Mouse (Mus musculus) lung, adult 18-20 months (tissue): Measurements from ENCODE around the gene Vps50.
"Not testable (repeated sequence)": the region's sequence is repeated elsewhere in the genome, so short reads cannot be mapped to it uniquely, and the experiment has no call there.

Source experiments
- DNase-seq, 2 experiments: peaks; one replicate each; pipeline ENCODE4 v3.0.0; 2022; ENCODE audit warnings: mixed read lengths in 2 of 2

Vps50 gene

DNA sequence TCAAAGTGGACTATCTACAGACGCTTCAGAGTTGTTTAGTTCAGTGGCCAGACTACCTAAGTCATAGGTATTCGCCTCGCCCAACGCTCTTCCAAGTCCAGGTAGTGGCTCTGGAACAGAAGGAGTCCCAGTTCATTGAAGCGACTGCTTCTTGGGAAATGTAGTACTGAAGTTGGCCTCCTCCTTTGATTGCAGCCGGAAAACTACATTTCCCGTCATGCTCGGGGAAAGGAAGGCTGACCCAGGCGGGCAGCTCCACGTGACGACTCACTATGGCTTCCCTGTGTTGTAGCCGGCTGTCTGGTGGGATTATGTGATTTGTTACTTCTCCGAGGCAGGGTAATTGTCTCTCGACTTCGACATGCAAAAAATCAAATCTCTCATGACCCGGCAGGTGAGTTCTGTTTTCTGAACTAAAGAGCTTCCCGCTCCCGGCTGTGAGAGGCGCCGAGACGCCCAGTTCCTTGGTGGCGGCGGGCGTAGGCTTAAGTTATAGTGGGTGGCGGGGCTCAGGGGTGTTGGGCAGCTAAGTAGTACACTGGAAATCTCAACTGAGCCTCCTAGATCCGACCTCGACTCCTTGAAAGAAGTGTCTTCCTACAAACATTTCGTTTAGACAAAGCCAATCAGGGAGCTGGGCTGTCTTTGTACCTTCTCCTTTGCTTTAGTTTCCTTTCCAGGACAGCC lies at the start of gene Vps50, which contains the start of gene Hepacam2:
Gene Vps50 (plus strand): TSS at position 221 of the 687 bp plus-strand sequence.
Gene Hepacam2 (minus strand): TSS at position 137 of the 687 bp plus-strand sequence.
- DNase-seq = peak; percentile 92 to 96

DNA sequence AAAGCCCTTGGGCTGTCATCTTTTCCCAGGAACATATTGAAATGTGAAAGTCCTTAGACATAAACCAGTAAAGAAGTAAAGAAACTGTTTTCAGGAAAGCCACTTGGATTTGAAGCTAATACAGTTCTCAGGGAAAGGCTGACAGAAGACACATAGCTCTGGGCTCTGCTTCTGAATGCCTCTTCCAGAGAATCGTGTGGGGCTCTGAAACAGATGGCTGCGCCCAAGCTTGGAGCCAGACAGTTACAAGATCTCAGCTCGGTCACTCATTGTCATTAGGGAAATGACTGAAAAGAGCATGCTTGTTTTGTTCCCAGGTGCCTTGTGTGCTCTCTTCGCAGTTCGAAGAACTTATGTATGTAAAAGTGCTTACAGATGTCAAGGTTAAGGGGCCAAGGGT lies 43.8 kb upstream of the Vps50 start:
- DNase-seq = no peak

DNA sequence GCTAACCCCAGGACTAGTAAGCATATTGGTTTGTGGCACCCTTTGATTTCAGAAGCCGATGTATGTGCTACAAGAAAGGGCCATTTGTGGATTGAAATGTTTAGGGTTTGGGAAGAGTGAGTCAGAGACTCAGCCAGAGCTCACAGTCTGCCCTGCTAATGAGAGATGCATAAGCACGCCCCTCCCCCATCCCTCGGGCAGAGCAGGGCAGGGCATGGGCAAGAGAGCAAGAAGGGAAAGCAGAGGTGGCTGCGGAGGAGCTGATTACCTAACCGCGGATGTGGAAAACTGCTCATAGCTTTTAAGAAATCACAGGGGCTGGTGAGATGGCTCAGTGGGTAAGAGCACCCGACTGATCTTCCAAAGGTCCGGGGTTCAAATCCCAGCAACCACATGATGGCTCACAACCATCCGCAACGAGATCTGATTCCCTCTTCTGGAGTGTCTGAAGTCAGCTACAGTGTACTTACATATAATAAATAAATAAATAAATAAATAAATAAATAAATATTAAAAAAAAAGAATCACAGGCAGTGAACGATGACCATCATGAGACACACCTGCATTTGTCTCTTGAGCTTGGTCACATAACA lies 42.1 kb upstream of the Vps50 start:
- DNase-seq = no peak

DNA sequence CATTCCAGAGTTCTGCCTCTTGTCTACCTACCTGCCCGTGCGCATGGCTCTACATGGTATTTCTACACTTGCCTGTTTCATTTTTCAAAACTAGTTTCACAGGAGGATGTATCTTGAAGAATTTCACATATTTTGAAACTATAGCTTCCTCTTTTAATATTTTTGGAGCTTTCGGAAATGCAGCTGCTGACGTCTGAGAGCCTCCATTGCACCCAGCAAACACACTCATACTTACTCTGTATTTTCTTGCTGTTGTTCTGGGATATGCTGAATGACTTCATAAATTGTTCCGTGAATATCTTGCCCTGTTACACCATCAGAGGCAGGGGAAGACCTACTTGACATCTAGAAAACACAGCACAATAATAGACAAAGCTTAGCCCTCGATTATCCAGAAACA lies 35.2 kb upstream of the Vps50 start:
- no peak for DNase-seq

DNA sequence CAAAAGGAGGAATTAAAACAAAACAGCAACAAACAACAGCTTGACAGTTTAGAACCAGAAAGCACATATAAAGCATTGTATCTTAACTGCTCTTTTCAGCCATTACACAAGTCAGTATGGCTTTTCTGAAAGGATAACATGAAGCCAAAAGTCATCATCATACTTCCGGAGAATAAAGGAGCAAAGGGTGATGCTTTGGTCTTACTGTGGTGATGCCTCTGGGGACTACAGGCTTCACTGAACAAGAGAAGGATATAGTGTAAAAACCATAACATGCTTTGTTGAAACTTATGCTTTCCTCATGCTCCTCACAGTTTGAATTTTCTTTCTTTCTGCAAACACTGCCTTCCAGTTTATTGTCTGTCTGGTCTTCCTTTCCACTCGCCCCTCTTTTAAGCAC lies 34.6 kb upstream of the Vps50 start:
- DNase-seq = no peak

DNA sequence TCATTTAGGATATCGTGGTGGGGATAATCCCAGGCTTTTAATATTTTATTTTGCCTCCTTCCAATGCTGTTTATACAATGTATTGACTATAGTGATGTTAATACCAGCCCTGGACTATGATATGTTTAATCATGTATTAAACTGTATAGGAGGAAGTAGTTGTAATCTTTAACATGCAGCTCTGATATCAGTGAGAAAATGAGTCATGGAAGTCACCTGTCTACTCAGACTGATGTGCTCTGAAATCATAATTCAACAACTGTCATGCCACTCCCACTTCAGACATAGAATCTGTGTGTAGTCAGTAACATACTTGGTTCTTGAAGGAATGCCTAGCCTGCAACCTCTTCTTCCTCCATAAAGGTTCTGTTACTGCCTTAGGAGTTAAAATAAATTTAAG lies 29.6 kb upstream of the Vps50 start:
- no peak for DNase-seq

DNA sequence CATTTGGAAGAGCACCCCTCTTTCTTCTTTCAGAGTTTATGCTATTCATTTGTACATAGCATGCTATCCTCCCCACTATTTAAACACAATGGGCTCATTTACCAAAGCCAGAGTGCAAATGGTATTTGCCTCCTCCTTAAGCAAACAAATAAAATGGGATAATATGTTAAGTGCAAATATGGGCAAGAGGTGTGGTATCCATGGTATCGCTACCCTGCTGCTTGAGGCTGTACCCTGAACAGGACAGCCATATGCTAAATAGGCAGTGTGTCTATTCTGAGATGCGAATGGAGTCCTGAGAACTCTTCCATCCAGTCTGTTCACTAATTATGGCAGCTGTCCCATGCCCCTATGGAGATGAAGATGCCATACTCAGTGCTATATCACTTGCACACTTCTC lies 27.5 kb upstream of the Vps50 start:
- no peak for DNase-seq

DNA sequence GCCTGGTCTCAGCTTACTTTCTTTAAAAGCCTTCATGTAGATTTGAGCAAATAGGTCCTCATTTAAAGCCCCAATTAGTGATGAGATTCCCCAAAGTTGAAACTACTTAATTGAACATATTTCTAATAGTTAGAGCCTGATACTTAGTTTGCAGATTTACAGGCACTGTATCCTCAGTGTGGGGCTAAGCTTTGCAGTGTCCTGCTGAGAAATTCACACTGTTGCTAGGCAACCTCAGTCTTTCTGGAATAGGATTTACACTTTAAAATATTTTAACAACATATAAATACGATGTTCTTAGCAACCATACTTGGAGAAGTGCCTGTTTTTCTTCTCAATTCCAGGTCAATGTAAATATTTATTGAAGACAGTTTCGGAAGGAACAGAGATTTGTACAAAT lies 21.9 kb upstream of the Vps50 start:
- DNase-seq = no peak

DNA sequence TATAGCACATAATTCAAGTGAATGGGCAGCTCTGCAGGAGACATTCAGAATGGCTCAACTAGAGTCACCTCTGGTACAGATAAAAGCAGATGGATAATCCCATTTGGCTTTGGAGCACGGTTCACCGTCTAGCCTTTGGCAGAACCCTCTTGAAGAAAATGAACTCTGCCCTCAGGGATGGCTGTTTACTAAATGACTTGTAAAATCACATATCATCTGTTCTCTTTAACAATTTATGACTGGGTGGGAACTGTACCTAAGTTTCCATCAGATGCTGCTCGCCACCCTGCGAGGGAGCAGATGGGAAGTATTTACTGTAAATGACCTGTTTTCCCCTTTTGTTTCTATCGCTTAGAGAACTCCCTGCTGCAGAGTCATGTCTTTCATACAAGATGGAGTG lies 18.3 kb upstream of the Vps50 start:
- no peak for DNase-seq

DNA sequence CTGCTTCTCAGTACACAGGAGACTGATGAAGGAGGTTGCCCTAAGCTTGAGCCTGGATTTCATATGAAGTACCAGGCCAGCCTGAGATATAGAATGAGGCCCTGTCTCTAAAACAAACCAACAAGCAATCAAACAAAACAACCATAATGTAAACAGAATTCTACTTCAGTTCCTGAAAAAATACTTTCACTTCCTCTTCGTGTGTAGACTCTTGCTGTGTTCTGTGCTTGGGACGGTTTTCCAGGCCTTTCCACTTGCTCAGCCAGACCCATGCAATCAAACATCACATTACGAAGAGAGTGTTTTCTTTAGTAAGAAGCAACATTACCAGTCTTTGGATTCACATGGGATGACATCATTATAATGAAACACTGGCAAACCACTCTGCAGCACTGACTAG lies 16.5 kb upstream of the Vps50 start:
- no peak for DNase-seq

DNA sequence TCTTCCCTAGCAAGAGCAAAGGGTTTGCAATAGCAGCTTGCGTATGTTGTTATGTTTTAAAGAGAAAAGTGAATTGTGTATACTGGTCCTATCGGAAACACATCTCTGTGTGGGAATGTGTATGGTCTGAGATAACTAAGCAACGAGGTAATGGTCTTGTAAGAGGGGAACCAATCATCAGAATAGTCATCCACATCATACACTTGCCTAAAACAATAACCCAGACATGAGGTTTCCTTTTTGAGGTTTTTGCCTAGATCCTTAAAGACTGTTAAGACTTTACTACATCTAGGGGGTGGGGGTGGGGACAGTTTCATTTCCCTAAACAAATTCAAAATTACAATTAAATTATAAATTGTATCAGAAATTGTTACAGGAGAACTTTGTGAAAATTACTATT lies 13.0 kb upstream of the Vps50 start:
- DNase-seq = no peak

DNA sequence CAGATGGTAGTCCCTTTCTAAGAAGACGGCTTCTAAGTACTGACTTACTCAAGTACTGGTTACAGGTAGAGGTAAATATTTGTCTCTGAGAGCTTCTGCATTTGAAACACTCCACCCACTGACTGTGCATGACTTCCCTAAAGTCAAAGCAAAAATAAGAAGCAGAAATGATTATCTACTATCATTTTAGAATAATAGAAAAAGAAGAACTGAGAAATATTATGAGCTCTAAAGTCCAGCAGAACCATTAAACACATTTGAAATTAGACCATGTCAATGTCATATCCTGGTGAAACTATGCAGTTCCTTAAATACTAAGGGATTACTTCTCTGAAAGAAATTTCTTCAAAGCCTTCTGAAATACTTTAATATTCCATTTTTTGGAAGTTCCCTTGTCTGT lies 10.8 kb upstream of the Vps50 start:
- no peak for DNase-seq

DNA sequence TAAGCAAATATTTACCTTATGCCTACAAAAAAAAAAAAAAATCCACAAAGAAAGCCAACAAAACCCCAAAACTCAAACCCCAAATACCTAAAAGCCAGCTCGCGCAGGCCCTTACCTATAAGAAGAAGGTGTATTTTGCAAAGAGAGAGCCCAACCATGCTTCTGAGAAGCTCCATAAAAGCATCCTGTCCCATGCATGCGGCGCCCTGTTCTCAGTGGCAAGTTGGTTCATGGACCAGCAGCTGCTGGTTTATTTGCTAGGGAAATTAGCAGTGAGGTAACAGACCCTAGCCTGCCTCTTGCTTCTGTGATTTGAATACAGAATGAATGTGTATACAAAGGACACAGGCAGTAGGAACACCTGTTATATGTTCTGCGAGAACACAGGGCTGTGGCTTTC lies 3.9 kb upstream of the Vps50 start:
- DNase-seq = no peak

DNA sequence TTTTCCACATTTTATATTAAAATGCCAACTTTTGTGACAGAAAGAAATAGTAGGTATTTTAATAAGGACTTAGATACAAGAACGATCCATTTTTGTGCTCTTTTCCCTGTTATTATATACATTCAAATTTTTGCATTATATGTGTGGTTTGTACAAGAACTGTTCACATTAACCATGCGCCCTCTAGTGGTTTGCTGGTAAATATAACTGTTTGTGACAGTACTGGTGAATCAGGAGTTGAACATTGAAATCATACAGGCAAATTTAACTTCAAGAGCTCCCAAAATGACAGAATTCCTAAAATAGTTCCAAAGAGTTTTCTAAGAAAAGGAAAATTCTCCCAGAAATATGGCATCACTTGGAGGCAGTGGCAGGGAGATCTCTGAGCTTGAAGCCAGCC lies 2.0 kb upstream of the Vps50 start:
- DNase-seq = peak in 1 of 2 experiments; percentile 26

DNA sequence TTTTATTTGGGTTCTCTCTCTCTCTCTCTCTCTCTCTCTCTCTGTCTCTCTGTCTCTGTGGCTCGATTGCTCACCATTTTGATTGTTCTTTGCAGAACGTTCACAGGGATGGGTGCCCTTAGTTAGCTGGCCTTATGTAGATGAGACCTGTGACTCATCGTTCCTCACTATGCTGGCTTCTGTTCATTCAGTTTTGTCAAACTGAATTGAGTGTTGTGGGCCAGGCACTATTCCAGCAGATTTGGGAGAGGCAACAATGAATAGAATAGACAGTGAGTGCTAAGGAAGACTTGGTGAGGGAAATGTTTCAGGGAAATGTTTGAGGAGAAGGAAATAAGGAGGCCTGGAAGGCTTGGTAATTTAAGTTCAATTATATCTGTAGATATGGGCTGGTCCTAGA lies 2.1 kb downstream of the Vps50 start:
- DNase-seq = no peak

DNA sequence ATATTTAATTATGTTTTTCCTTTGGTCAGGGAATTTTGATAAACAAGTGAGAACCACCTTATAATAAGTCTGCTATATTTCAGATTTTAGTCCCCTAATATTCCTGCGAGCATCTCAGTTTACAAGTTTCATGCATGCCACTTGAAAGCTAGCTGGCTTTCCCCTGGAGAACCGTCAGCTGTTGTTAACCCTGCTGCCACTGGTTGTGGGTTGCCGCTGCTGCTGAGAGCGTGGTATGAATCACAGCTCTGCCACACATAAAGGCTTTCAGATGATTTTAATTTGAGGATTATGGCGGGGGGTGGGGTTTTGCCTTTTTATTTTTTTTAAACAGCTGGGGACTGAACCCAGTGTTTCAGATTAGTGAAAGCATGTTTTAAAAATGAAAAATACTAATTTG lies 7.1 kb downstream of the Vps50 start:
- DNase-seq = no peak

DNA sequence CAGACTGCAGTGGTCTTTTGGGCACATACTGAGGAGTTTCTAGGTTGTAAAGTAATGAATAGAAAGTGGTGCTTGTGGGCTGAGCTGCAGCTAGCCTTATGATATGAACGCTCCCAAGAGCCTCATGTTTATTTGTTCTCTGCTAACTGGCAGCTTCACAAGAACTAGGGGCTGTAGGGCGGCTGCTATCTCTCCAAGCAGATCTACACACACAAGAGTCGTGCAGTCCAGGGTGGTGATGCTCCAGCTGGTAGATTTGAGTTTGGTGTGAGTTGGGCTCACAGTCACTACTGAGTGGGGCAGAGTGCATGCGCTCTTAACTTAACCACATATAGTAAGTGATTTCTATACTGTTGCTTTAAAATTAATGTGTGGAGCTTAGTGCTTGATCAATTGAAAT lies 8.9 kb downstream of the Vps50 start:
- DNase-seq = no peak

DNA sequence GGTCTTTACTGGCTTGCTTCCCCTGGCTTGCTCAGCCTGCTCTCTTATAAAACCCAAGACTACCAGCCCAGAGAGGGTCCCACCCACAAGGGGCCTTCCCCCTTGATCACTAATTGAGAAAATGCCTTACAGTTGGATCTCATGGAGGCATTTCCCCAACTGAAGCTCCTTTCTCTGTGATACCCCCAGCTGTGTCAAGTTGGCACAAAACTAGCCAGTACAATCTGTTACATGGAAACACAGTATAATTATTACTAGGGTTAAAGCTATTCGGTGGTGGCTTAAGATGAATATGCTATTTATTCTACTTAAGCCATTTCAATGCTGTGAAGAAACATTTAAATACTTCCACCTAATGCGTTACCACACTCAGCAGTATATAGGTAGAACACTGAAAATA lies 10.0 kb downstream of the Vps50 start:
- not testable (repeated sequence) for DNase-seq

DNA sequence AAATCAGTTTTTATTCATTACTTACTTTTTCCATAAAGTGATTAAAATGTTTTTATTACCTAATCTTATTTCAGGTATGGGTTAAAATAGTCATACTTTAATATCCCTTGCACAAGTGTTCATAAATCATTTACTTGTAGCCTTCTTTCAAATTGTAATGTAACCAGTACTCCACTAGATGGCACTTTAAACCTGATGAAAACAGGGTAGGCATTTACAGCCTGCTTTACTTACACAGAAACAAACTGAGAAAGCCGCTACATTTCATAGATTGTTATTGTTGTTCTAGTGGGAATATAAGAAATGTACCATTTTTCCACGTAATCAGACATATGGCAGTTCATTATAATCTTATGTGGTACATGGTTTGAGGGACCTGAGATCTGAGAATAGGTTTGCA lies 11.6 kb downstream of the Vps50 start:
- no peak for DNase-seq

DNA sequence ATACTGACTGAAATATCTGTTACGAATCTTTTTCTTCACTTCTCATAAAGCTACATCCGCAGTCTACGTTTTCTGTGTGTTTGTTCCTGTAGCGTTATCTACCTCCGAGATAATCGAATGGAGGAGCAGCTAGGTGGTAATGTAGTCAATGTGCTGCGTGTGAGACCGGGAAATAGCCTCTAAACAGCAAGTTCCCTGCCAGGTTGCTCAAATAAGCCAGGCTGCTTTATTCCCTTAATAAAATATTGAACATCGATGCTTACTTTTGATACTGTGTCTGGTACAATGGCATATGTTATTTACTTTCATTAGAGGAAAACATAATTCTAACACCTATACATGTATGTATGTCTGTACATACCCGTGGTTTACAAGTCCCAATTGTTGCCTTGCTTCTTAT lies 12.9 kb downstream of the Vps50 start:
- DNase-seq = no peak

DNA sequence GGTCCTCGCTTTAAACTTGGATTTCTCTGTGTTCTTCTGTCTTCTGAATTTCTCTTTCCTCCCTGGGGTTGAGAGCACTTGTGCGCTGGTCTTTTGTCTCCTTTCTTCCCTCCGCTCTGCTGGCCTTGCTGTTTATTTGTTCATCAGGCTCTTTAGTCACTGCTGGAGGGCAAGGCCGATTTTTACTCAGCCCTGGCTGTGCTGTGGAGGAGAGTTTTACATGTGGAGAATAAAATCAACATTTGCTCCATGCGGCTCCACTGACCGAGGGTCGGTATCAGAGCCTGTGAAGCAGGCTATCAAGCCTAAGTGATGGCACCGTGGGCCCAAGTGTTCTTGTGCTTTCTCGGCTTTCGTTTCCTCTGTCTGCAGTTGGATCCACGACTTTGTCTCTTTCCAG lies 13.4 kb downstream of the Vps50 start:
- DNase-seq = no peak

DNA sequence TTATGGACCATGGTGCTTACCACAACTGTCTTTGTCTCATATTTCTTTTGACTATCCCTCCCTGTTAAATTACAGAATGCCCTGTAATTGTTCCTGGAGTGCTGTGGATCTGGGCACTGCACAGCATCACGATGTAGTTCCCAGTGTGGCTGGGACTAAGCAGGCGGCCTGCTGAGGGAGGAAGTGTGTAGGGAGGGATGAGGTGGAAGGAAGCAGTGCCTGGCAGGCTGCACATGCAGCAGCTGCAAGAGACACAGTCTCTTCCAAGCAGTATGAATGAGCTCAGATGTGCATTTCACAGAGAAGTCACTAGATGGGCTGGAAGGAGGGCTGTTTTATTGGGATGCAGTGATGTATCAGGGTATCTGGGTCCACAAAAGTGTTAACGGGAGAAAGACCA lies 14.4 kb downstream of the Vps50 start:
- no peak for DNase-seq

DNA sequence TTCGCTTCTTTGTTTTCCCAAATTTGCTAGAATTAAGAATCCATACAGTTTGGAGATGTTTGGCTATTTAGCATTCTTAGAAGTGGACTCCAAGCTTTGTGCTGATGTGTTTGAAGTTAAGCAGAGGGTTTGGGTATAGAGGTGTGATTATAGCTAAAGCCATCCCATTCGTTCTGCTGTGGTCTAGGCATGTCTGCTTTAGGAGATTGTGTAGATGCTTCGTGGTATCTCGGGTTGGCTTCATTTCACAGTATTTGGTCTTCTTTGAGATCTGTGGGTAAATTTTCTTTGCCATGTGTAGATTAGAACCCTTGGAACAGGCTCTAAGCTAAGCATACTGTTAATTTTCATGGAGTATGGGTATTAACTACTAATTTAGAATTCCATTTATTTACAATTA lies 30.0 kb downstream of the Vps50 start:
- DNase-seq = no peak

DNA sequence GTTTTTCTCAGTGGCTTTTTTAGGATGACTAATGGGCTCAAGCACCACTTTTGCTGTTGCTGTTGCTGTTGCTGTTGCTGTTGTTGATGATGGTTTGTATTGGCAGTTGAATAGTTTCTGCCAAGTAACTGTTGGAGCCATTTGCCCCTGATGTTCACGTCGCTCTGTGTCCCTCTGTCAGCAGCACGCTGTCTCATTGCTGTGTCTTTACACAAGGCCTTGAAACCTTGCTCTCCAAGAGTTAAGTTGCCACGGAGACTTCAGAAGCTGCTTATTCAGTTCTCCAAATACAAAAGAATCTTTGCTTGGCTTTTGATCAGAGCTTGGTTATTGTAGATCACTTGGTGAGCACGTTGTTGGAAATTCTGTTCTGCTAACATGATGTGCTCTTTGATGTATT lies 33.3 kb downstream of the Vps50 start:
- no peak for DNase-seq

DNA sequence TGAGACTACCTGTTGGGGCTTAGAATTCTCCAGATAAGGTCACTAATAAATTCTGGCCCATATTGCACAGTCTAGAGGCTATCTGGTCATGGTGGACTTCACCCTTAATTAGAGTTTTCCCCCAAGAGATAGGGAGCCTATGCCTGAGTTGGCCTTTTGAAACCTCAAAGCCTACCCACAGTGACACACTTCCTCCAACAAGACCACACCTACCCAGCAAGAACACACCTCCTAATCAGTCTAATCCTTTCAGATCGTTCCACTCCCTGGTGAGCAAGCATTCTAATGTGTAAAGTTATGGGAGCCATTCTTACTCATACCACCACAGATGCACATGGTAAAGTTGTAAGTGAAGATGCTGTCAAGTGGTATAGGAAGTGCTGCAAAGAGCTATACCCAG lies 37.9 kb downstream of the Vps50 start:
- DNase-seq = no peak
